Mouse (Mus musculus) MEL (cell line): ENCODE results near the gene Arhgef38. TPM values are rescaled to one million over a fixed set of nuclear protein-coding genes. Genes with fewer than 3 reads are reported as not detected.

Experiments used
- DNase-seq: peaks from one replicate; pipeline ENCODE4 v3.0.0; 2011; ENCODE audit warnings: low read depth, low spot score
- H3K27ac ChIP-seq: 2 replicates; pipeline ENCODE4 v1.5.1; 2012; ENCODE audit warnings: low read depth, mild to moderate bottlenecking, control low read depth, low read length, moderate library complexity; ENCODE audit not compliant: control insufficient read depth
- H3K27me3 ChIP-seq, 2 experiments: fragments of 150-350 bp in 1 of 2; sonication (generic) in 1 of 2; 2 replicates each; pipeline ENCODE4 v1.6.1; 2012; ENCODE audit warnings: low read length in 2 of 2, mild to moderate bottlenecking in 2 of 2, improper control_type of control experiment in 1 of 2, moderate library complexity in 1 of 2; ENCODE audit not compliant: insufficient read depth in 2 of 2, control insufficient read depth in 1 of 2
- H3K36me3 ChIP-seq, 2 experiments: 2 replicates each; pipeline ENCODE4 v1.6.1; 2012 to 2014; ENCODE audit warnings: low read length in 2 of 2, improper control_type of control experiment in 1 of 2, inconsistent platforms in 1 of 2, mild to moderate bottlenecking in 1 of 2; ENCODE audit not compliant: insufficient read depth in 2 of 2, control insufficient read depth in 1 of 2
- H3K4me1 ChIP-seq, 2 experiments: fragments of 150-350 bp in 1 of 2; sonication (generic) in 1 of 2; 2 replicates each; pipeline ENCODE4 v1.6.1; 2012; ENCODE audit warnings: low read length in 2 of 2, improper control_type of control experiment in 1 of 2, mild to moderate bottlenecking in 1 of 2; ENCODE audit not compliant: insufficient read depth in 2 of 2, control insufficient read depth in 1 of 2
- H3K4me3 ChIP-seq, 2 experiments: fragments of 150-350 bp in 1 of 2; sonication (generic) in 1 of 2; 2 replicates each; pipeline ENCODE4 v1.5.1; 2012; ENCODE audit warnings: low read depth in 2 of 2, low read length in 2 of 2, mild to moderate bottlenecking in 2 of 2, moderate library complexity in 2 of 2, control low read depth in 1 of 2, improper control_type of control experiment in 1 of 2; ENCODE audit not compliant: control insufficient read depth in 1 of 2, insufficient read depth in 1 of 2
- H3K79me2 ChIP-seq: 2 replicates; pipeline ENCODE4 v1.6.1; 2012; ENCODE audit warnings: mild to moderate bottlenecking, low read length, moderate library complexity; ENCODE audit not compliant: control insufficient read depth, poor library complexity, insufficient read depth
- H3K9ac ChIP-seq: 2 replicates; pipeline ENCODE4 v1.6.1; 2012; ENCODE audit warnings: low read depth, mild to moderate bottlenecking, control low read depth, low read length, moderate library complexity; ENCODE audit not compliant: control insufficient read depth, poor library complexity, severe bottlenecking
- H3K9me3 ChIP-seq: fragments of 150-350 bp; sonication (generic); replicated peaks from 2 replicates; pipeline ENCODE4 v1.6.1; 2012; ENCODE audit warnings: mild to moderate bottlenecking, low read length, improper control_type of control experiment, moderate library complexity; ENCODE audit not compliant: insufficient read depth
- BHLHE40 ChIP-seq: IDR thresholded peaks from 2 replicates; pipeline ENCODE4 v1.6.1; 2012; ENCODE audit warnings: low read depth, mild to moderate bottlenecking, inconsistent platforms, low read length, improper control_type of control experiment, borderline replicate concordance
- CHD1 ChIP-seq: IDR thresholded peaks from 2 replicates; pipeline ENCODE4 v1.6.1; 2012; ENCODE audit warnings: low read depth, mild to moderate bottlenecking, inconsistent platforms, low read length, improper control_type of control experiment
- CHD2 ChIP-seq: IDR thresholded peaks from 2 replicates; pipeline ENCODE4 v1.6.1; 2011; ENCODE audit warnings: low read length, improper control_type of control experiment
- ELF1 ChIP-seq: IDR thresholded peaks from 2 replicates; pipeline ENCODE4 v1.6.1; 2014; ENCODE audit warnings: low read depth, mild to moderate bottlenecking, inconsistent platforms, low read length, improper control_type of control experiment, moderate library complexity
- EP300 ChIP-seq, 2 experiments: IDR thresholded peaks; 2 replicates each; pipeline ENCODE4 v1.6.1; 2011; ENCODE audit warnings: improper control_type of control experiment in 2 of 2, low read length in 2 of 2, low read depth in 1 of 2, mild to moderate bottlenecking in 1 of 2
- ETS1 ChIP-seq: IDR thresholded peaks from 2 replicates; pipeline ENCODE4 v1.6.1; 2012; ENCODE audit warnings: low read depth, mild to moderate bottlenecking, inconsistent platforms, low read length, improper control_type of control experiment, moderate library complexity
- GABPA ChIP-seq: IDR thresholded peaks from 2 replicates; pipeline ENCODE4 v1.6.1; 2012; ENCODE audit warnings: low read depth, mild to moderate bottlenecking, inconsistent platforms, low read length, improper control_type of control experiment, moderate library complexity
- GATA1 ChIP-seq: IDR thresholded peaks from 2 replicates; pipeline ENCODE4 v1.6.1; 2011; ENCODE audit warnings: low read depth, low read length, improper control_type of control experiment
- HCFC1 ChIP-seq: IDR thresholded peaks from 2 replicates; pipeline ENCODE4 v1.6.1; 2012; ENCODE audit warnings: low read depth, mild to moderate bottlenecking, inconsistent platforms, low read length, improper control_type of control experiment, moderate library complexity
- JUND ChIP-seq: IDR thresholded peaks from 2 replicates; pipeline ENCODE4 v1.6.1; 2011; ENCODE audit warnings: low read depth, mild to moderate bottlenecking, improper control_type of control experiment, low read length
- KAT2A ChIP-seq: conservative IDR thresholded peaks from 2 replicates; pipeline ENCODE4 v1.6.1; 2012; ENCODE audit warnings: low read depth, low read length, improper control_type of control experiment, inconsistent platforms
- MAFK ChIP-seq: IDR thresholded peaks from 2 replicates; pipeline ENCODE4 v1.6.1; 2011; ENCODE audit warnings: low read depth, mild to moderate bottlenecking, low read length, improper control_type of control experiment, borderline replicate concordance
- MAX ChIP-seq: IDR thresholded peaks from 2 replicates; pipeline ENCODE4 v1.6.1; 2011; ENCODE audit warnings: low read length, improper control_type of control experiment
- MAZ ChIP-seq: IDR thresholded peaks from 2 replicates; pipeline ENCODE4 v1.6.1; 2012; ENCODE audit warnings: low read depth, mild to moderate bottlenecking, inconsistent platforms, low read length, improper control_type of control experiment
- MXI1 ChIP-seq: IDR thresholded peaks from 2 replicates; pipeline ENCODE4 v1.6.1; 2011; ENCODE audit warnings: mild to moderate bottlenecking, low read depth, low read length, improper control_type of control experiment
- MYB ChIP-seq: IDR thresholded peaks from 2 replicates; pipeline ENCODE4 v1.6.1; 2011; ENCODE audit warnings: mild to moderate bottlenecking, low read depth, low read length, improper control_type of control experiment
- MYC ChIP-seq: IDR thresholded peaks from 2 replicates; pipeline ENCODE4 v1.6.1; 2011; ENCODE audit warnings: low read depth, mild to moderate bottlenecking, low read length, improper control_type of control experiment, moderate library complexity
- NELFE ChIP-seq: IDR thresholded peaks from 2 replicates; pipeline ENCODE4 v1.6.1; 2011; ENCODE audit warnings: low read depth, low read length, improper control_type of control experiment
- POLR2AphosphoS2 ChIP-seq: IDR thresholded peaks from 2 replicates; pipeline ENCODE4 v1.6.1; 2011; ENCODE audit warnings: low read length, improper control_type of control experiment
- POLR2AphosphoS5 ChIP-seq: IDR thresholded peaks from 2 replicates; pipeline ENCODE4 v1.6.1; 2012; ENCODE audit warnings: low read depth, borderline replicate concordance, mild to moderate bottlenecking, inconsistent platforms, low read length, moderate library complexity, mixed read lengths
- RAD21 ChIP-seq: IDR thresholded peaks from 2 replicates; pipeline ENCODE4 v1.6.1; 2011; ENCODE audit warnings: mild to moderate bottlenecking, low read depth, low read length, improper control_type of control experiment
- RCOR1 ChIP-seq: IDR thresholded peaks from 2 replicates; pipeline ENCODE4 v1.6.1; 2012; ENCODE audit warnings: low read depth, mild to moderate bottlenecking, inconsistent platforms, low read length, improper control_type of control experiment
- SIN3A ChIP-seq: IDR thresholded peaks from 2 replicates; pipeline ENCODE4 v1.6.1; 2012; ENCODE audit warnings: low read length, improper control_type of control experiment, inconsistent platforms
- SMC3 ChIP-seq: IDR thresholded peaks from 2 replicates; pipeline ENCODE4 v1.6.1; 2011; ENCODE audit warnings: low read depth, low read length, improper control_type of control experiment
- TAL1 ChIP-seq: IDR thresholded peaks from 2 replicates; pipeline ENCODE4 v1.6.1; 2012; ENCODE audit warnings: mild to moderate bottlenecking, inconsistent platforms, low read length, moderate library complexity, mixed read lengths
- UBTF ChIP-seq: IDR thresholded peaks from 2 replicates; pipeline ENCODE4 v1.6.1; 2012; ENCODE audit warnings: low read depth, mild to moderate bottlenecking, inconsistent platforms, low read length, improper control_type of control experiment, moderate library complexity, borderline replicate concordance; ENCODE audit not compliant: insufficient read depth
- USF1 ChIP-seq: IDR thresholded peaks from 2 replicates; pipeline ENCODE4 v1.6.1; 2014; ENCODE audit warnings: low read depth, mild to moderate bottlenecking, inconsistent platforms, low read length, improper control_type of control experiment, moderate library complexity
- USF2 ChIP-seq, 2 experiments: IDR thresholded peaks; 2 replicates each; pipeline ENCODE4 v1.6.1; 2011 to 2012; ENCODE audit warnings: improper control_type of control experiment in 2 of 2, low read length in 2 of 2, borderline replicate concordance in 1 of 2, inconsistent platforms in 1 of 2, low read depth in 1 of 2, mild to moderate bottlenecking in 1 of 2; ENCODE audit not compliant: insufficient read depth in 1 of 2
- ZKSCAN1 ChIP-seq: IDR thresholded peaks from 2 replicates; pipeline ENCODE4 v1.6.1; 2012; ENCODE audit warnings: low read depth, mild to moderate bottlenecking, inconsistent platforms, low read length, improper control_type of control experiment, moderate library complexity
- ZMIZ1 ChIP-seq: IDR thresholded peaks from 2 replicates; pipeline ENCODE4 v1.6.1; 2012; ENCODE audit warnings: low read depth, mild to moderate bottlenecking, inconsistent platforms, low read length, improper control_type of control experiment, moderate library complexity
- ZNF384 ChIP-seq: IDR thresholded peaks from 2 replicates; pipeline ENCODE4 v1.6.1; 2012; ENCODE audit warnings: low read depth, mild to moderate bottlenecking, inconsistent platforms, low read length, improper control_type of control experiment
- polyA plus RNA-seq, 2 experiments: library from polyadenylated mRNA; stranded (reverse) in 1 of 2; unstranded in 1 of 2; fragments of >175 nt in 1 of 2; fragments of >200 nt in 1 of 2; gene quantifications; 2 replicates each; pipeline versions ENCODE4 v1.2.1 to v1.2.4; 2012; ENCODE audit warnings: low replicate concordance in 2 of 2, low read depth in 1 of 2; ENCODE audit not compliant: insufficient read length in 2 of 2, insufficient read depth in 1 of 2, missing spikeins in 1 of 2
- total RNA-seq: library from RNA; depleted of rRNA; stranded (reverse); fragments of 300-350 nt; gene quantifications from 2 replicates; pipeline ENCODE4 v1.2.3, GENCODE M21; 2012

Gene Arhgef38
- total and polyA plus RNA-seq, 3 experiments = not detected

GRCm38 (mm10) chr3:133090247-133091120 lies 144.3 kb downstream of the Arhgef38 start:
- peak; percentile 60 for DNase-seq
- peaks cover 38% of the 10 kb centered on the region for H3K79me2 ChIP-seq
- H3K27me3 ChIP-seq = no peaks in the 10 kb centered on the region
- H3K4me3 ChIP-seq = peak overlapping the region; percentile 87 to 98
- peaks cover 0 to 22% of the 10 kb centered on the region in 2 experiments; a peak in 2 of 4 replicates for H3K36me3 ChIP-seq
- peak overlapping the region; percentile 97 for H3K9ac ChIP-seq
- TF ChIP-seq RAD21 = no peak
- no peak for TF ChIP-seq USF2 (IDR thresholded peaks at IDR 0.05; ENCODE audit: borderline replicate concordance in 1 of 2, insufficient read depth in 1 of 2, low read depth in 1 of 2, low read length in 2 of 2)
- TF ChIP-seq EP300 (IDR thresholded peaks at IDR 0.05; ENCODE audit: low read depth in 1 of 2, low read length in 2 of 2) = 0 out of 4 replicates have a peak, but pooled peaks of 1 of the 2 experiments have one; percentile 16
- no peak for TF ChIP-seq SIN3A
- TF ChIP-seq ELF1 = no peak
- TF ChIP-seq MAZ = no peak
- peak; percentile 37; the same call in 1 of the 2 replicates for TF ChIP-seq RCOR1
- no peak for TF ChIP-seq KAT2A
- no peak for TF ChIP-seq UBTF
- TF ChIP-seq USF1 = no peak
- no peak for TF ChIP-seq CHD2
- peak; percentile 47 for TF ChIP-seq ZNF384
- TF ChIP-seq ZKSCAN1 = no peak
- TF ChIP-seq GABPA = no peak
- TF ChIP-seq JUND = no peak
- TF ChIP-seq CHD1 = peak; percentile 70; the same call in 1 of the 2 replicates
- no peak for TF ChIP-seq MXI1
- no peak for TF ChIP-seq GATA1
- TF ChIP-seq MYB = no peak
- TF ChIP-seq NELFE = 0 out of 2 replicates have a peak, but pooled peaks have one; percentile 25
- TF ChIP-seq HCFC1 = no peak
- TF ChIP-seq SMC3 = no peak
- TF ChIP-seq ETS1 = 0 out of 2 replicates have a peak, but pooled peaks have one; percentile 5
- TF ChIP-seq MAFK = no peak
- TF ChIP-seq ZMIZ1 = no peak
- peak; percentile 31; the same call in 1 of the 2 replicates for TF ChIP-seq POLR2AphosphoS2
- TF ChIP-seq MAX = 0 out of 2 replicates have a peak, but pooled peaks have one; percentile 43
- TF ChIP-seq BHLHE40 = no peak
- no peak for TF ChIP-seq TAL1
- no peak for TF ChIP-seq POLR2AphosphoS5
- TF ChIP-seq MYC = no peak
- H3K4me1 ChIP-seq = peaks cover 10 to 15% of the 10 kb centered on the region in 2 experiments
- H3K27ac ChIP-seq = peak overlapping the region; percentile 95
- H3K9me3 ChIP-seq = no peaks in the 10 kb centered on the region
